Mouse (Mus musculus) megakaryocyte, embryonic 14.5 days (primary cell): ENCODE data around the gene Man1c1.

Experiments
- FLI1 ChIP-seq: IDR thresholded peaks from 2 replicates; pipeline ENCODE4 v1.6.1; 2012; ENCODE audit warnings: low read length, inconsistent platforms, mixed read lengths
- GATA1 ChIP-seq: IDR thresholded peaks from 3 replicates; pipeline ENCODE4 v1.6.1; 2012; ENCODE audit warnings: mixed read lengths, low read length, inconsistent platforms, borderline replicate concordance

DNA sequence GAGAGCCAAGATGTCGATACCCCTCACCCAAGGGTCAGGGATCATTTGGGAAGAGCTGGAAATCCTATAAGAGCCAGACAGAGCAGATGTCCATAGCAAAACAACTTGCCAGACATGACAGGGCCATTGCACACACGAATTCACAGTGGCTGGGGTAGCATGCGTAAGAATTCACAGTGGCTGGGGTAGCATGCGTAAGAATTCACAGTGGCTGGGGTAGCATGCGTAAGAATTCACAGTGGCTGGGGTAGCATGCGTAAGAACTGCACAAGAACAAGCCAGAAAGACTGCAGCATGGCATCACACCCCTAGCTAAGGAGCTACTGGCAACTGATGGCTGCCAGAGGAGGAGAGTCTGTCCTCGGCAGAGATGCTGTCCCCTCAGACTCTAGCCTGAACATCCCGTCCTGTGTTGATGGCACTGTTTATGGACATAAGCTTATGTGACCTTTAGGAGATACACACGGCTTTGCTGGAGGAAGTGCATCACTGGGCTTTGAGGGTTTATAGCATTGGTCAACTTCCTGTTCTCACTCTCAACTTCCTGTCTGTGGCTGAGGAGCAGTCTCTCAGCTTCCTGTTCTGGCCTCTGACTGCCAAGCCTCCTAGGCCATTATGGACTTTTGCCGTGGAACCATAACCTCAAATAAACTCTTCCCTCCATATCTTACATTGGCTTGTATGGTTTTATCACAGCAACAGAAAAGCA, 109.2 kb downstream of the Man1c1 start:
- TF ChIP-seq FLI1 (no peak), GATA1 (no peak)
